Mouse (Mus musculus) lung, postnatal 0 days (tissue): ENCODE measurements at regions not wholly inside any gene's neighbourhood (a gene's known extent, or its start where the extent isn't known, plus 50 kb on each side); places are given as distances from the start of the nearest gene placed in this dataset.
"Not testable (repeated sequence)": the region's sequence is repeated elsewhere in the genome, so short reads cannot be mapped to it uniquely, and the experiment has no call there.

Experiments used
- CTCF ChIP-seq: IDR thresholded peaks from 2 replicates; pipeline ENCODE4 v1.5.1; 2016; ENCODE audit warnings: antibody characterized with exemption, mild to moderate bottlenecking
- EP300 ChIP-seq: IDR thresholded peaks from 2 replicates; pipeline ENCODE4 v1.6.1; 2016; ENCODE audit warnings: antibody characterized with exemption, mild to moderate bottlenecking, control low read depth

- TF ChIP-seq EP300: peak; percentile 42; the same call in 1 of the 2 replicates
- not testable (repeated sequence) for TF ChIP-seq CTCF
Measured at GRCm38 (mm10) chr1:88801151-88801550, 99.1 kb upstream of the Arl4c start.
